Mouse (Mus musculus) kidney, postnatal 14 days (tissue): ENCODE data around the gene Atp6v0e2.

Source experiments
- DNase-seq: peaks from one replicate; pipeline ENCODE4 v3.0.0; 2022; ENCODE audit warnings: mixed read lengths

Gene Atp6v0e2

GRCm38 (mm10) chr6:48540721-48541120, 3.3 kb downstream of the Atp6v0e2 start:
- no peak for DNase-seq

GRCm38 (mm10) chr6:48541560-48542450, 4.4 kb downstream of the Atp6v0e2 start:
- peak; percentile 54 for DNase-seq

- DNase-seq, result no peak
Measured at GRCm38 (mm10) chr6:48542631-48543030, 5.2 kb downstream of the Atp6v0e2 start.

GRCm38 (mm10) chr6:48545251-48545650, 7.8 kb downstream of the Atp6v0e2 start:
- no peak for DNase-seq

GRCm38 (mm10) chr6:48546271-48546670, 8.9 kb downstream of the Atp6v0e2 start:
- peak; percentile 58 for DNase-seq

GRCm38 (mm10) chr6:48546858-48547257, 9.4 kb downstream of the Atp6v0e2 start:
- DNase-seq, result no peak

GRCm38 (mm10) chr6:48548314-48548713, 10.9 kb downstream of the Atp6v0e2 start:
- no peak for DNase-seq

GRCm38 (mm10) chr6:48552918-48553317, 15.5 kb downstream of the Atp6v0e2 start:
- no peak for DNase-seq

- DNase-seq, result no peak
Measured at GRCm38 (mm10) chr6:48553819-48554218, 16.4 kb downstream of the Atp6v0e2 start.

GRCm38 (mm10) chr6:48554280-48555103, 17.1 kb downstream of the Atp6v0e2 start, which contains the start of gene Lrrc61:
TSS of gene Lrrc61 (plus strand) at chr6:48554796.
- DNase-seq, result peak; percentile 97

GRCm38 (mm10) chr6:48555104-48555890, 17.9 kb downstream of the Atp6v0e2 start:
- peak; percentile 78 for DNase-seq

GRCm38 (mm10) chr6:48555956-48556355, 18.5 kb downstream of the Atp6v0e2 start:
- DNase-seq, result no peak

- DNase-seq, result no peak
Measured at GRCm38 (mm10) chr6:48565693-48566310, 28.4 kb downstream of the Atp6v0e2 start.

GRCm38 (mm10) chr6:48566312-48566711, 28.9 kb downstream of the Atp6v0e2 start:
- DNase-seq, result peak; percentile 91

- DNase-seq, result peak; percentile 85
Measured at GRCm38 (mm10) chr6:48568036-48568984, 30.9 kb downstream of the Atp6v0e2 start.

- DNase-seq, result no peak
Measured at GRCm38 (mm10) chr6:48569065-48569807, 31.8 kb downstream of the Atp6v0e2 start.

- DNase-seq, result no peak
Measured at GRCm38 (mm10) chr6:48572014-48572413, 34.6 kb downstream of the Atp6v0e2 start.

- peak; percentile 73 for DNase-seq
Measured at GRCm38 (mm10) chr6:48572572-48573061, 35.2 kb downstream of the Atp6v0e2 start, which contains the start of gene Rarres2. TSS of gene Rarres2 (minus strand) at chr6:48572789.

GRCm38 (mm10) chr6:48573280-48573679, 35.9 kb downstream of the Atp6v0e2 start:
- DNase-seq, result peak; percentile 58

GRCm38 (mm10) chr6:48573981-48574380, 36.6 kb downstream of the Atp6v0e2 start:
- no peak for DNase-seq
